Mouse (Mus musculus): ENCODE results near the gene Trim45. TPM values are rescaled to one million over a fixed set of nuclear protein-coding genes. Genes with fewer than 3 reads are reported as not detected.

Trim45 gene
- polyA plus RNA-seq, 1 experiment from 2014 or later, result 7.4 TPM

DNA sequence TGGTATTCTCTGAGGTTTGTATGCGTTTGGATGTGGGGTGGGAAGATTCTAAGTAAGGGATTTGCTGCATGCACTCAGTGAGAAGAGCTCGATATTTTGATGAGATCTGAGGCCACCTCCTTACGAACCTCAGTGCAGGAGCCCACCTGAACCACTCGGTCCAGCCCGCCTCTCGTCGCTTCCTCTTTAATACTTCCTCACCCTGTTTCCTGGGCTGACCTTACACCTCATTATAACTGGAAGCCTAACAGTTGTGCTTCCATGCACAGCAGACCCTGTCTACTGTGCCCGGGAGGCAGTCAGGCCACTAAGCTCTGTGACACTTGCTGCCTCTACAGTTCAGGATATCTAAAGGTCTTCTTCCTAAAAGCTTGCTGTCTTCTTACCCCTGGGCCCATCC lies 57.3 kb downstream of the Trim45 start:
- Histone ChIP-seq H3K9ac (no peak overlapping the region), H3K4me1 (no peaks in the 10 kb centered on the region), H3K27me3 (peaks cover 20% of the 10 kb centered on the region; the same call in 1 of the 2 replicates), H3K4me2 (no peak overlapping the region), H3K36me3 (no peaks in the 10 kb centered on the region), H3K9me3 (replicated peaks) (no peaks in the 10 kb centered on the region), H3K4me3 (replicated peaks) (no peak overlapping the region), H3K27ac (no peak overlapping the region)
- 75% methylated on average over 8 of the region's 8 CpGs for WGBS
- no peak for ATAC-seq (replicated peaks; ENCODE audit: low FRiP score)

Other genes with a start within 250 kb of the Trim45 start
- gene Man1a2, start 236.7 kb upstream of the Trim45 start, polyA plus RNA-seq (2015; fragmentation: Nextera tagmentation; extraction: Ambion mirVana), result 67.2 and 75.3 TPM in 2 replicates
- gene Vtcn1, start 96.7 kb upstream of the Trim45 start, polyA plus RNA-seq (2015; fragmentation: Nextera tagmentation; extraction: Ambion mirVana), result 0.25 and 0.32 TPM in 2 replicates
- gene Ttf2, start 47.5 kb downstream of the Trim45 start, polyA plus RNA-seq (2015; fragmentation: Nextera tagmentation; extraction: Ambion mirVana), result 19.0 and 19.9 TPM in 2 replicates
- gene Cd101, start 107.4 kb downstream of the Trim45 start, polyA plus RNA-seq (2015; fragmentation: Nextera tagmentation; extraction: Ambion mirVana), result 0.04 TPM in 1 of 2 replicates, not detected in the other
- 2.8 and 2.9 TPM in 2 replicates for gene Ptgfrn, start 188.1 kb downstream of the Trim45 start, polyA plus RNA-seq (2015; fragmentation: Nextera tagmentation; extraction: Ambion mirVana)

All from kidney, embryonic 15.5 days (tissue).